Mouse (Mus musculus): ENCODE measurements around the gene Efemp1. TPM values are rescaled to one million over a fixed set of nuclear protein-coding genes. Genes with fewer than 3 reads are reported as not detected.

Efemp1 gene
- polyA plus RNA-seq, 1 experiment, result not detected

- Histone ChIP-seq H3K27ac (ENCODE audit: insufficient read depth, low read depth, low read length) (no peak overlapping the region), H3K4me3 (ENCODE audit: insufficient read depth, low read length) (no peak overlapping the region), H3K4me1 (ENCODE audit: control insufficient read depth, insufficient read depth, low read length) (no peaks in the 10 kb centered on the region)
- TF ChIP-seq CTCF (IDR thresholded peaks at IDR 0.05; ENCODE audit: low read depth, low read length) (no peak), POLR2A (IDR thresholded peaks at IDR 0.05; ENCODE audit: borderline replicate concordance, low read depth, low read length) (no peak)
Observed at GRCm38 (mm10) chr11:28852361-28852919, 564 bp upstream of the Efemp1 start.

GRCm38 (mm10) chr11:28859125-28859524, 6.1 kb downstream of the Efemp1 start:
- H3K4me1 ChIP-seq (ENCODE audit: control insufficient read depth, insufficient read depth, low read length), result no peaks in the 10 kb centered on the region
- H3K27ac ChIP-seq (ENCODE audit: insufficient read depth, low read depth, low read length), result no peak overlapping the region
- no peak for TF ChIP-seq POLR2A (IDR thresholded peaks at IDR 0.05; ENCODE audit: borderline replicate concordance, low read depth, low read length)
- TF ChIP-seq CTCF (IDR thresholded peaks at IDR 0.05; ENCODE audit: low read depth, low read length), result no peak
- H3K4me3 ChIP-seq (ENCODE audit: insufficient read depth, low read length), result no peak overlapping the region

- TF ChIP-seq CTCF (IDR thresholded peaks at IDR 0.05; ENCODE audit: low read depth, low read length) (no peak), POLR2A (IDR thresholded peaks at IDR 0.05; ENCODE audit: borderline replicate concordance, low read depth, low read length) (no peak)
- no peak overlapping the region for H3K4me3 ChIP-seq (ENCODE audit: insufficient read depth, low read length)
- H3K27ac ChIP-seq (ENCODE audit: insufficient read depth, low read depth, low read length), result no peak overlapping the region
Observed at GRCm38 (mm10) chr11:28869129-28869528, 16.1 kb downstream of the Efemp1 start.

GRCm38 (mm10) chr11:28881381-28881976, 28.5 kb downstream of the Efemp1 start:
- Histone ChIP-seq H3K4me3 (ENCODE audit: insufficient read depth, low read length) (no peak overlapping the region), H3K27ac (ENCODE audit: insufficient read depth, low read depth, low read length) (no peak overlapping the region), H3K4me1 (ENCODE audit: control insufficient read depth, insufficient read depth, low read length) (peaks cover 3% of the 10 kb centered on the region; the same call in 1 of the 2 replicates)
- TF ChIP-seq CTCF (IDR thresholded peaks at IDR 0.05; ENCODE audit: low read depth, low read length) (no peak), POLR2A (IDR thresholded peaks at IDR 0.05; ENCODE audit: borderline replicate concordance, low read depth, low read length) (no peak)

More at GRCm38 (mm10) chr11:28869129-28869528, 16.1 kb downstream of the Efemp1 start:
- H3K4me1 ChIP-seq (ENCODE audit: control insufficient read depth, insufficient read depth, low read length), result no peaks in the 10 kb centered on the region

- no peak overlapping the region for H3K4me3 ChIP-seq (ENCODE audit: insufficient read depth, low read length)
- H3K27ac ChIP-seq (ENCODE audit: insufficient read depth, low read depth, low read length), result no peak overlapping the region
- H3K4me1 ChIP-seq (ENCODE audit: control insufficient read depth, insufficient read depth, low read length), result peaks cover 3% of the 10 kb centered on the region; the same call in 1 of the 2 replicates
- TF ChIP-seq POLR2A (IDR thresholded peaks at IDR 0.05; ENCODE audit: borderline replicate concordance, low read depth, low read length) (no peak), CTCF (IDR thresholded peaks at IDR 0.05; ENCODE audit: low read depth, low read length) (no peak)
Observed at GRCm38 (mm10) chr11:28883106-28883505, 30.1 kb downstream of the Efemp1 start.

- Histone ChIP-seq H3K27ac (ENCODE audit: insufficient read depth, low read depth, low read length) (no peak overlapping the region), H3K4me3 (ENCODE audit: insufficient read depth, low read length) (no peak overlapping the region), H3K4me1 (ENCODE audit: control insufficient read depth, insufficient read depth, low read length) (no peaks in the 10 kb centered on the region)
- TF ChIP-seq POLR2A (IDR thresholded peaks at IDR 0.05; ENCODE audit: borderline replicate concordance, low read depth, low read length) (no peak), CTCF (IDR thresholded peaks at IDR 0.05; ENCODE audit: low read depth, low read length) (no peak)
Observed at GRCm38 (mm10) chr11:28889538-28889937, 36.5 kb downstream of the Efemp1 start.

DNA sequence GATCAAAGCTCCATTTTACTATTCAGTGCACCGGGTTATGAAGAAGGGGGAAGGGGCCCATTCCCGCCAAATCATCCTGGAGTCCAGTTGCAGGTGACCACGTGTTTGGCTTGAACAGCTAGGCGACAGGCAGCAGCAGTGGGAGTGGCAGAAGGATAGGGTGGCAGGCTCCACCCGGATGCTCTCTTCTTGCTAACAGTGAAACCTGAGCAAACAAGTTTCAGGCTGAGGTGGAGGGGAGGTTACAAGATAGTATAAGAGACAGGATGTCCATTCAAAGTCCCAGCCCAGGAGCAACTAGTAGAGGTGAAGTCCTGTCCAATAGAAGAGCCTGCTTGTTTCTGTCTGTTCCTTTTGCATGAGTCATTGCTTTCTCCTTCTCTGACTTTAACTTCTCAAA, 38.5 kb downstream of the Efemp1 start:
- TF ChIP-seq POLR2A (IDR thresholded peaks at IDR 0.05; ENCODE audit: borderline replicate concordance, low read depth, low read length), result no peak
- TF ChIP-seq CTCF (IDR thresholded peaks at IDR 0.05; ENCODE audit: low read depth, low read length), result no peak
- Histone ChIP-seq H3K4me1 (ENCODE audit: control insufficient read depth, insufficient read depth, low read length) (no peaks in the 10 kb centered on the region), H3K4me3 (ENCODE audit: insufficient read depth, low read length) (no peak overlapping the region), H3K27ac (ENCODE audit: insufficient read depth, low read depth, low read length) (no peak overlapping the region)

- H3K4me1 ChIP-seq (ENCODE audit: control insufficient read depth, insufficient read depth, low read length), result no peaks in the 10 kb centered on the region
- no peak overlapping the region for H3K4me3 ChIP-seq (ENCODE audit: insufficient read depth, low read length)
- TF ChIP-seq POLR2A (IDR thresholded peaks at IDR 0.05; ENCODE audit: borderline replicate concordance, low read depth, low read length) (no peak), CTCF (IDR thresholded peaks at IDR 0.05; ENCODE audit: low read depth, low read length) (no peak)
- H3K27ac ChIP-seq (ENCODE audit: insufficient read depth, low read depth, low read length), result no peak overlapping the region
Observed at GRCm38 (mm10) chr11:28899420-28899819, 46.4 kb downstream of the Efemp1 start.

DNA sequence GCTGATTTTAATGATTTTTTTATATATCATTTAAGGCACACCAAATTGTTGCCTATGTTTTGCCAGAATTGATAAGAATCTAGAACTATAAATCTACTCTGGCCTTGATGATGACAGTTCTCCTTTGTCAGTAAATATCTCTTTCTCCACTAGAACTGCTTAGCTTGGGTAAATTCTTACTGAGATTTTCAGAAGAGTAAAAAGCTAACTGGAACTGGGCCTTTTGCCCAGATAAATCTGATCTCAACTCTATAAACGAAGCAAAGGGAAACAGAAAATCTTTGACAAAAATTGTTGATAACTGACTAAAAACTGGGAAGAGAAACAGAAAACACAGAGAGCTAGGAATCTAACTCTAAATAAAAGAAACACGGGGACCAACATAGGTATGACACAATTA, 51.6 kb downstream of the Efemp1 start:
- Histone ChIP-seq H3K4me3 (ENCODE audit: insufficient read depth, low read length) (no peak overlapping the region), H3K27ac (ENCODE audit: insufficient read depth, low read depth, low read length) (no peak overlapping the region), H3K4me1 (ENCODE audit: control insufficient read depth, insufficient read depth, low read length) (peaks cover 14% of the 10 kb centered on the region)
- no peak for TF ChIP-seq CTCF (IDR thresholded peaks at IDR 0.05; ENCODE audit: low read depth, low read length)
- TF ChIP-seq POLR2A (IDR thresholded peaks at IDR 0.05; ENCODE audit: borderline replicate concordance, low read depth, low read length), result no peak

DNA sequence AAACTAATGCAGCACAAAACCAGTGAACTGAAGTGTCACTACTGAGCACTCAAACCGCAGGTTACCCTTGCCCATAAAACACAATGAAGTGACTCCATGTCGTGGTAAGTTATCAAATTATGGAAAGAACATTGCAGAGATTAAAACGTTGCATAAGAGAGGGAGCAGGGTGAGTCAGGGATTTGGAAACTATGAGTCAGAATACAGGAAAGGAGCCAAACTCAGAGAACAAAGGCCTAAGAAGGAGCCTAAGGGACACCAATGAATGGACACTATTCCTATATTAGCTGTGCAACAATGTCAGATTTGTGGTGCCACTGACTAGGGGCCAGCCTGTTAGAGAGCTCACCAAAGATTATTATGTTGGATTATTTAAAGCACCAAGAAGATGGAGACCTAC, 53.3 kb downstream of the Efemp1 start:
- Histone ChIP-seq H3K27ac (ENCODE audit: insufficient read depth, low read depth, low read length) (no peak overlapping the region), H3K4me1 (ENCODE audit: control insufficient read depth, insufficient read depth, low read length) (peaks cover 14% of the 10 kb centered on the region), H3K4me3 (ENCODE audit: insufficient read depth, low read length) (no peak overlapping the region)
- TF ChIP-seq CTCF (IDR thresholded peaks at IDR 0.05; ENCODE audit: low read depth, low read length), result no peak
- TF ChIP-seq POLR2A (IDR thresholded peaks at IDR 0.05; ENCODE audit: borderline replicate concordance, low read depth, low read length), result no peak
